Mouse (Mus musculus) gastrocnemius, postnatal 25 days (tissue): ENCODE results near the gene Tchh. TPM values are rescaled to one million over a fixed set of nuclear protein-coding genes. Genes with fewer than 3 reads are reported as not detected.
"Not testable (repeated sequence)": the region's sequence is repeated elsewhere in the genome, so short reads cannot be mapped to it uniquely, and the experiment has no call there.

Source experiments
- DNase-seq: peaks from one replicate; pipeline ENCODE4 v3.0.0; 2022
- long read RNA-seq, 2 experiments: library from polyadenylated mRNA; stranded (forward); transcript quantifications; one replicate each; pipeline ENCODE4 v2.0.0; 2021
- total RNA-seq, 2 experiments: library from RNA; stranded (reverse); gene quantifications; 1 replicate in 1 of 2; 2 replicates in 1 of 2; pipeline ENCODE4 v1.2.3; 2021

Gene Tchh
- total RNA-seq = under 1 TPM in 1 of 2 experiments, not detected in 1; 0.05 TPM
- long read RNA-seq, experiment 1 = 0 reads
- long read RNA-seq, experiment 2 = 0 reads

GRCm38 (mm10) chr3:93442030-93442429 lies at the start of gene Tchh:
Gene Tchh (plus strand): TSS chr3:93442330.
- no peak for DNase-seq

GRCm38 (mm10) chr3:93393366-93393765 lies 48.8 kb upstream of the Tchh start, which contains the start of gene Rptn:
Gene Rptn (plus strand): TSS chr3:93393699.
- DNase-seq = no peak

- no peak for DNase-seq
Measured at GRCm38 (mm10) chr3:93403936-93404335, 38.2 kb upstream of the Tchh start.

- DNase-seq = no peak
Measured at GRCm38 (mm10) chr3:93406992-93407391, 35.1 kb upstream of the Tchh start.

- DNase-seq = no peak
Measured at GRCm38 (mm10) chr3:93411905-93412304, 30.2 kb upstream of the Tchh start.

- DNase-seq = no peak
Measured at GRCm38 (mm10) chr3:93431673-93432072, 10.5 kb upstream of the Tchh start.

- DNase-seq = no peak
Measured at GRCm38 (mm10) chr3:93443501-93444101, 1.5 kb downstream of the Tchh start.

GRCm38 (mm10) chr3:93444343-93445164 lies 2.4 kb downstream of the Tchh start:
- DNase-seq = peak; percentile 56

- DNase-seq = no peak
Measured at GRCm38 (mm10) chr3:93445165-93445705, 3.1 kb downstream of the Tchh start.

- no peak for DNase-seq
Measured at GRCm38 (mm10) chr3:93446128-93446755, 4.1 kb downstream of the Tchh start.

- DNase-seq = not testable (repeated sequence)
Measured at GRCm38 (mm10) chr3:93446756-93447137, 4.6 kb downstream of the Tchh start.

- DNase-seq = no peak
Measured at GRCm38 (mm10) chr3:93447138-93447841, 5.2 kb downstream of the Tchh start.

- DNase-seq = no peak
Measured at GRCm38 (mm10) chr3:93466556-93466955, 24.4 kb downstream of the Tchh start.

GRCm38 (mm10) chr3:93467130-93467529 lies 25.0 kb downstream of the Tchh start:
- no peak for DNase-seq

GRCm38 (mm10) chr3:93468561-93468960 lies 26.4 kb downstream of the Tchh start, which contains the start of gene Tchhl1:
Gene Tchhl1 (plus strand): TSS chr3:93468754.
- DNase-seq = no peak

- DNase-seq = no peak
Measured at GRCm38 (mm10) chr3:93469629-93470028, 27.5 kb downstream of the Tchh start.

GRCm38 (mm10) chr3:93480053-93480452 lies 37.9 kb downstream of the Tchh start:
- DNase-seq = no peak

- no peak for DNase-seq
Measured at GRCm38 (mm10) chr3:93481982-93482616, 40.0 kb downstream of the Tchh start.

GRCm38 (mm10) chr3:93485611-93486010 lies 43.5 kb downstream of the Tchh start:
- DNase-seq = no peak

GRCm38 (mm10) chr3:93488541-93488940 lies 46.4 kb downstream of the Tchh start:
- no peak for DNase-seq

GRCm38 (mm10) chr3:93492176-93492575 lies 50.0 kb downstream of the Tchh start:
- DNase-seq = no peak
